Mouse (Mus musculus): ENCODE results near the gene Gm11549. TPM values are rescaled to one million over a fixed set of nuclear protein-coding genes. Genes with fewer than 3 reads are reported as not detected.

Gm11549 gene
- polyA plus RNA-seq, 2 experiments from 2014 or later, result not detected

DNA sequence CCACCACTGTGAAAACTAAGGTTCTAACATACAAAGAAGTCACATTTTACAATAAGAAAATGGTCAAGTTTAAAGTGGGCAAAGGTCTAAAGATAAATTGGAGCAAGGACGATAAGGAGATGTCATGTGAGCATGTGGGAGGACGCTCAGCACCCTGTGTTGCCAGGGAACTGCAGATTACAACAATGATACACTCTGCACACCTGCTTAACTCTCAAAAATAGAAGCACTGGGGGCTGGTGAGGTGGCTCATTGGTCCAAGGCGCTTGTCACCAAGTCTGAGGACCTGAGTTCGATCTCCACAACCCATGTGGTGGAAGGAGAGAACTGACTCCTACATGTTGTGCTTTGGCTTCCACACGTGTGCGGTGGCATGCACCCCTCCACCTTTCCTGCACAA is 10.1 kb downstream of the Gm11549 start:
- ATAC-seq, result no peak

DNA sequence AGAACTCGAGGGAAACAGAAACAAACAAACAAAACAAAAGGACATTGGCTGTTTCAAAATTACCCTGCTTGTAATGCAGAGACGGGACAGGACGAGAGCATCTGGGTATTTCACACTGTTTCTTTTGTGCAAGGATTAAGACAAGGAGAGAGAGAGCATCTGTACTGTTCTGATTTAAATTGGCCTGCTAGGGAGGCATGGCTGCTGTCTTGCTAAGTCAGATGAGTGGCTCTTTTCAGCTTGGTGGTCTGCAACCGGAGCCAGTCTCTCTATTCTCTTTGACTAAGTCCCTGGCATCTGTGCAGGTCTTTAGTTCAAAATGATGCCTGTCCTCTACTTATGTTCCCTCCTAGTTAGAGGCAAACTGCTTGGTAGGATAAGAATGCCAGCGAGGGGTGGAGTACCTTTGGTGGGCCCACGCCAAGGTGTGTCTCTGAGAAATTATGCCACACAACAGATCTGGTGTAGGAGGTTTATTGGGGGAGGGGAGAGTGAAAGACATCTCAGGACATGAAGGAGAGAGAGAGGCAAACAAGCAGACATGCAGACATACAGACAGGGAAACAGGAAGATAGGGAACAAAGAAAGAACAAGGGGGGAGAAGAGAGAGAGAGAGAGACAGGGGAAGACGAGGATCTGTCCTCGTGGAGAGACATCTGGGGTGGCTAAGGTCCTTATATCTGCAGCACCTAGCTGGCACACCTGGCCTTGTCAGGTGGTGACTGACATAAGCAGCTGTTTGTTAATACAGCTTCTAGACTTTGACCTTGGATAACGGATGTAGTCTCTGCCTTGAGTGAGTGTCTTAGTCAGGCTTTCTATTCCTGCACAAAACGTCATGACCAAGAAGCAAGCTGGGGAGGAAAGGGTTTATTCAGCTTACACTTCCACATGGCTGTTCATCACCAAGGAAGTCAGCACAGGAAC is 15.5 kb downstream of the Gm11549 start:
- ATAC-seq, result no peak

DNA sequence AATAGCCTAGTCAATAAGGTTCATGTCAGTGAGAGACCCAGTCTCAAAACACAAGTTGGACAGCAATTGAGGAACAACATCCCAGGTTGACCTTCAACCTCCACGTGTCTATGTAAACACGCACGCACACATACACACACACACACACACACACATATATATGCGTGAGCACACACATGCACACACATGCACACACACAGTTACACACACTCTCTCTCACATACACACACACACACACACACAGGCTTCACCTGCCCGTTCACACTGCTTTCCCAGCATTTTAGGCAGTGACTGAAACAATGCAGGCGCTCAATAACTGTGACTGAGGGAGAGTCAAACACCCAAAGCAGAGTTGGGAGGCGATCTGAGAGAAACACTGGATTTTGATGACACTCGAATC is 16.3 kb downstream of the Gm11549 start:
- ATAC-seq, result no peak

DNA sequence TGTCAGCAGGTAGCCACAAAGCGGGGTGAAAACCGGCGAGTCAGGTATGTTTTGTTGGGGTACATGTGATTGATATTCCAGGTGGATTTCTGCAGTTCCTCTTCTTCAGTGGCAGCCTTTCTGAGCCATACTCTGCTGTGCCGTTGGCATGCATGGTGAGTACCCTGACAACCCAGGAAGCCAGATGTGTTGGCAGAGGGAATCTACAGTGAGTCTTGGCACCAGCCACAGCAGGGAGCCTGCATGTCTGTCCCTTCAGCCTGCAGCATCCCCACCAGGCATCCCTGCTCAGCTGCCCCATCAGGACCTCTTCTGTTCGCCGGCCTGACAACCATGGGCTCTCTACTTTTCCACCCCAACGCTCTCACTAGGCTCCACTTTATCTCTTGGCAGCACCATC is 20.1 kb downstream of the Gm11549 start:
- ATAC-seq, result no peak

DNA sequence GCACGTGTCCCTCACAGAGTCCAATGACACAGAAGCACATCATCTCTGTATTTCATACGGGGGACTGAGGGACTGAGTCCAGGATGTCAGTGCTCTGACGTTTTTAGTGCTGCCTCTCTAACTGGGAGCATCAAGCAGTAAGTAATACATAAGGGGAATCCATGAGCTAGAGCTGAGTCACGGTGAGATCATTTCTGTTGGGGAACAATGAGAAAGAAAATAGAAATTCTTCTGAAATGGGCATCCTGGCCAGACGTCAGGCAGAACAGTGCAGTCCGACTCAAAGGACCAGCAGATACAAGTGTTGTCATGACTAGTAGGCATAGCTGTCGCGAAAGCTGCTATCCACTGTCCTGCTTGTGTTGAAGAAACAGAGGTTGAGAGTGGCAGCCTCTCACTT is 20.6 kb downstream of the Gm11549 start:
- ATAC-seq, result no peak

DNA sequence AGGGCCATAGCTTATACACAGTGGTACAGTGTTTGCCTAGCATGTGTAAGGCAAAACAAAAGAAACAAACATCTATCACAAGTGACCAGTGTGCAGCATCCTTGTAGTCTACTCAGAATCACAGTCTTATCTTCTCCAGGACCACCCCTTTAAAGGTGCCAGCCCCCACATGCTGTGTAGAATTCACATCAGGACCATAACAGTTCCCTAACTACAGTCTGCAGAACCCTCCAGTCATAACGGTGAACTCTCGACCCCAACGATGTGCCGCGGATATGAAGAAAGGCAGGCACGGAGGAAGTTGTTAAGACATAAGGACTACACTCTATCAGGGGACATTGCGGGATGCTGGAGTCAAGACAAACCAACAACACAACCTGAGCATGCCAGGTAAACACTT is 22.2 kb downstream of the Gm11549 start:
- ATAC-seq, result no peak

DNA sequence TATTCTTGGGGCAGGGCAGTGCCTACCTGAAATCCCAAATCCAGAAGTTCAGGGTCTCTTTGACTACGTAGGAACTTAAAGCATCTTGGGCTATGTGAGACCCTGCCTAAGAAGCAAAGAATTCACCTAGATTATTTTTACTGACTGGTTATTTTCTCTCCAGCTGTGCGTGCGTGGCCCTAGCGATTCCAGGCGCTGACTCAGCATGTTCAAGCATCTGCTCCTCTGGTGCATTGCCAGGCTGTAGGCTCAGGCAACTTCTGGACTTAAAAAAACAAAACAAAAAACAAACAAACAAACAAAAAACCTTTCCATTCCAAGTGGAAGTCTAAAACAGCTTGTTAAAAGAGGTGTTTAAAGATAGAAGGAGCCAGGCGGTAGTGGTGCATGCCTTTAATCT is 23.4 kb downstream of the Gm11549 start:
- ATAC-seq, result no peak

DNA sequence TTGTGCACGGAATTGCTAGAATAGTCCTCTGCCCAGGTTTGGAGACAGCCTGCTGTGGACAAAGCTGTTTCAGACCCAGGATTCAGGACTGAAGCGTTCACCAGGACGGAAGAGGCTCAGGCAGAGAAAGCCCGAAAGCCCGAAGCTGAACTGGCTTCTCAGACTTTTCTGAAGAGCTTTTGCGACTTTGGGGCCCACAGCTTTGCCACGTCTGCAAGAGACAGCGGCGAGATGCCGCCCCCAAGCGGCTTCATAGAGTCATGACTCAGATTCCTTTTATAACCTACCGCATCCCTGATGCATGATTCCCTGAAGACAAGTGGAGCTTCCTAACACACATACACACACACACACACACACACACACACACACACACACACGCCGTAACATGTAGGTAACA is 24.9 kb downstream of the Gm11549 start:
- peak; percentile 74 for ATAC-seq

DNA sequence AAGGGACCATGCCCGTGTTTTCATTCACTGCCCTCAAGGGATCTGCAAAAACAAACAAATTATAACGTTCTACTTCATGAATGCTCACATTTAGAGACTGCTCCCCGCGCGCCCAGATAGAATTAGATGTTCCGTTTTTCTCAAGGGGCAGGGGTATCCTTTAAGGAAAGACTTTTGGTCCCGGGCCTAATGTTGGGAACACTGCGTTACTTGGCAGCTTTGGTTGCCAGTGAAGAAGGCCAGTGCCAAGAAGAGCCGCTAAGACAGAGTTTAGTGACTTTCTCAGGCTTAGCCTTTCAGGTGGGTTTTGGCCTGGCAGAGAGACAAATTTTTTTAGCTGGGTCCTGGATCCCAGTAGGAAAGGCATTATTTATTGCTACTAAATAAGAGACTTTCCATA is 25.3 kb downstream of the Gm11549 start:
- ATAC-seq, result no peak

DNA sequence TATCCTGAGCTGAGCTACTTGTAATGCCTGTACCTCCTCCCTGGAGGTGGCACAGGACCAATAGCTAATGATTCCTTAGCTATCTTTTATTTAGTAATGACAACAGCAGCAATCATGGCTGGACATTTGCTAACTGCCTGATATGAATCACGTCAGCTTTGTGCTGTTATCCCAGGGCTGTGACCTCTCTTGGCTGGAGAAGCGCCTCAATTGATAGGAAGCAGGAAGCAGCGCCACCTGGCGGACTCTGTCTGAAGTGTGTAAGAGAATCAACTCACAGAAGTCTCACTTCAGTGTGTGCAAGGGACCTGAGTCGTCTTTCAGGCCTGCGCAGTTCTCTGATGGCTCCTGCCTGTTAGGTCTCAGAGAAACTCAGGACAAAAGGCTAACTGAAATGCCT is 26.2 kb downstream of the Gm11549 start:
- peak; percentile 86 for ATAC-seq

DNA sequence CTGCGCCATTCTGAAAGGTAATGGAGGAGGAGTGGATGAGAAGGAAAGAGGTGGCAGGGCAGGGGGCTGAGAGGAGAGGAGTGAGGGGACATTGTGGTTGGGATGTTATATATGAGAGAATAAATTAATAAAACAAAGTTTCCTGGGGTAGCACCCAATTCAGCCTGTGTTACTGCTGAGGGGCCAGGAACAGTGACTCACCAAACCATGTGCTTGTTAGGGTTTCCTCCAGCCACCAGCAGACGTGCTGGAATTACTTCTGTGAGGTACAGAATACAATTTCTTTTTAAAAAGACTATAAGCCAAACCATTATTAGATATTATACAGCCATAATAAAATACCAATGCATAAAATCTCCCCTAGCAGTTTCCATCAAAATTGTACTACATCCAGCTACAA is 27.0 kb downstream of the Gm11549 start:
- no peak for ATAC-seq

DNA sequence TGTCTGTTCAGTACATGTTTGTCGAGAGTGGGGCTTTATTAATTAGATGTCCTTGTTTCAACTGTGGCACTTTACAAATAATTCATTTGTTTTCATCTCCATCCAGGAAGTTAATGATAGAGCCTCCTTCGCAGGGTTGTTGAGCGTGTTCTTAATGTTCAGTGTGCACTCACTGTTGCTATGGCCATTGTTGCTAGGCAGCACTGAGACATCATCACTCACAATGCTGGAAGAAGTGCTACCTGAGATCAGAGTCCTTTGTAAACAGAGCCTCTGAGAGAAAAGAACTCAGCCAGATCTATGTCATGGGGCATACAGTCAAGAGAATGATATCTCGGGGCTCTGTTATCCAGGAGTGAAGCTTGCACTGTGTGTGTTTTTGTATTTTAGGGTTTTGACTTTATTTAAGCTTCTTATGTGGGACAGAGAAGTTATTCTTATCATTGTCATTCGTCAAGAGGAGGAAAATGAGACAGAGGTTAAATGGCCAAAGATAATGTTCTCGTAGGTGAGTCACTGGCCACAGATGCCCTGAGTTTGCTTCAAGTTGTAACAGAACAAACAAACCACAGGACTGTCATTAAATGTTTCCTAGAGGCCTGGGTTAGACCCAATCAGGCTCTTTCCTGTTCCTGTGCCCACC is 27.9 kb downstream of the Gm11549 start:
- ATAC-seq, result no peak

DNA sequence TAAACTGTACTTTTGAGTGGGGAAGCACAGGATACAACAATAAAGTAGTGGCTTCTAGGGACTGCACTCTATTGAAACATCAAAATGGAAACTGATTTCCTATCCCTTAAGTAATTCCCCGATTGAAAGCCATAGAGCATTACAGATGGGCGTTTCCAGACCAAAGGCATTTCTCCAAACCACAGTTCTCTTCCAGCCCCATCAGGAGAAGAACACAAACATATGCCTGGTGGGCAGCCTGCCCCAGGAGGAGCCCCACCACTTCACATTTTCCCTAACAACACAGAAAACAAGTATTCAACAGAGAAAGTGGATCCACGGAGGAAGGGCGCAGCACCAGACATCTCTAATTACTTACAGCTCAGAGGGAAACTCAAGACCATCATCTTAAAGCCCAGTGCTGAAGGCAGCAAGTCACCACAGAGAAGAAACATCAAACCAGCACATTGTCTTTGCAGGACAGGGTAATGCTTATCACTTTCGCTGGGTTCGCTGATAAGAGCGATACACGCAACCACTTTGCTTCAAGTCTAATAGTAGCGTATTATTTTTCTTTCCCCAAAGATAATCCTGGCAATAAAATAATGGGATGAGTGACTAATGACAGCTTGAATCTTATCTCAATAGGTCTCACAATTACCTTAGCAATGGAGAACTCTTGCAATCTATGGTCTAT is 28.8 kb downstream of the Gm11549 start:
- ATAC-seq, result no peak

DNA sequence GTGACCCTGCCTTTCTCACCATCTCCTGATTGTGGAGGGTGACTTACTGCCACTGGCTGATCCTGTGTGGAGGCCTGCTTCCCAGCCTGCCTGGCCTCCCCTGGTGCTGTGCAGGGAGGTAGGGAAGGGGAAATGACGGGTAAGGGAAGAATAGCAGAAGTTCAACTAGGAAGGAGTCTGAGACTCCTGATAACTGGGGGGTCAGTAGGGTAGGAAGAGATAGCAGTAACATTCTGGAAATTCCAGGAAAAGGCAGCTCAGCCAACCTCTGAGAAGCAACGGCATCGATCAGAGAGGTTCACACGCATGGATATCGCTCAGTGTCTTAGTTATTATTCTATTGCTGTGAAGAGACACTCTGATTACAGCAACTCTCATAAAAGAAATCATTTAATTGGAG is 30.1 kb downstream of the Gm11549 start:
- no peak for ATAC-seq

DNA sequence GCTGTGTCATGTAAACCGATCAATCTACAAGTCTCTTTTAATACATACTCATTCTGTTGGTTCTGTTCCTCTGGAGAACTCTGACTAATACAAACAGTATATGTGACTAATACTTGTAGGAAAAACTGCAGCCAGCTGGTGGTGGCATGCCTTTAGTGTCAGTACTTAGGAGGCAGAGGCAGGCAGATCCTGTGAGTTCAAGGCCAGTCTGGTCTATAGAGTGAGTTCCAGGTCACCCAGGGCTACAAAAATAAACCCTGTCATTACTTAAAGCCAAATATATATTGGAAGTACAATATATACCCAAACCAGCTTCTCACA is 32.1 kb downstream of the Gm11549 start:
- ATAC-seq, result no peak

DNA sequence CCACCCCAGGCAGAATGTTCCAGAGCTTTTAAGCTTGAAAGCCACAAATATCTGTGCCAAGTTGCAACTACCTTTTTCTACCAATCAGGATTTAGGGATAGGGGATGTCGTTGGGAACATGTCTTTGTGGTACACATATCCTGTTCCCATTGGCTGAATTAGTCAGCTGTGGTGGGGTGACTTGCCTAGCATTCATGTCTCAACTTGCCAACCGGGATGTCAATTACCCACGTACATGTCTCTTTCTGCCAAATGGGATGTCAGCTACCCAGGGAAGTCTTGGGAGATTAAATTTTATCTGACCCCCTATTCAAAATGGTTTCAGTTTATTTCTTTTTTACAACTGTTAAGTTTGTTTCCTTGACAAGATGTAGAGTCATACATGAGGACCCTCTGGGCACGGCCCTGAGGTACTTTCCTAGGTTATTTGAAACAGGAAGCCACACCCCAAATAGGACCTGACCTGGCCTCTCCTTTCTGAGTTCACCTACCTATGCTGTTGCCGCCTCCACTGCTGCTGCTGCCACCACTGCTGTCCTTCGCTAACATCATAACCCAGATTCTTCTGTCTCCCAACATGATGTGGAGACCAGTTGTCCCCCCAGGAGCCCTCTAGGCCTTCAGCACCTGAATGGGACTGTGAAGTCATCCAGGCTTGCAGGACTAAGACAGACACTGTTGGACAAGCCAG is 32.6 kb downstream of the Gm11549 start:
- ATAC-seq, result no peak

DNA sequence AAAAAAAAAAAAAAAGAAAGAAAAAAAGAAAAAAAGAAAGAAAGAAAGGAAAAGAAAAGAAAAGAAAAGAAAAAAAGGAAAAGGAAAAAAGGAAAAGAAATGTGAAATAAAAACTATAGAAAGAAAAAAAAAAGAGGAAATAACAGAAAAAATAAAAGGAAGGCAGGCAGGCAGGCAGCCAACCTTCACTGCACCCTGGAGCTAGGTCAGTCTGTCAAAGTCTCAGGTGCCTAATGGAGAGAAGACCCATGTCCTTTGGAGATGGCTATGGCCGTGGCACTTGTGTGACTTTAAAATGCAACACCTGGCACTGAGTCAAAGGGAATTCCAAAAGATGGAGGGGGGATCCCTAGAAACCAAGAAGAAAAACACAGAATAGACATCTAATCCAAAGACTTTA is 33.2 kb downstream of the Gm11549 start:
- ATAC-seq, result no peak

DNA sequence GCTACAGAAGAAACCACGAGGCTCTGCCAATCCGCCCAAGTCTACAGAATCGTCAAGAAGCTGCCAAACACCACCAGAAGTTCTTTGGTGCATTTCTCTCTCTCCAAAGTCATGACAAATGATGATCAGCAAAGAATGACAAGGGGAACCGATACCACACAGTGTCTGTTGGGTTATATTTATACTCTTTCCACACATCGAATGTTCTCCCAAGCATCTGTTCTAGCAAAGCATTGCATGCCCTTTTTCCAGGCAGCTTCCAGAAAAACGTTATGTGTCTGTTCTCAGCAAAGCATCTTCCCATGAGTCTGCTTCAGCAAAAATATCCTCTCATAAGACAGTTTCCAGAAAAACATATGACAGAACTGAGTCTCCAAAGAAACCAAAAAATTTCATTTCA is 34.7 kb downstream of the Gm11549 start:
- no peak for ATAC-seq

DNA sequence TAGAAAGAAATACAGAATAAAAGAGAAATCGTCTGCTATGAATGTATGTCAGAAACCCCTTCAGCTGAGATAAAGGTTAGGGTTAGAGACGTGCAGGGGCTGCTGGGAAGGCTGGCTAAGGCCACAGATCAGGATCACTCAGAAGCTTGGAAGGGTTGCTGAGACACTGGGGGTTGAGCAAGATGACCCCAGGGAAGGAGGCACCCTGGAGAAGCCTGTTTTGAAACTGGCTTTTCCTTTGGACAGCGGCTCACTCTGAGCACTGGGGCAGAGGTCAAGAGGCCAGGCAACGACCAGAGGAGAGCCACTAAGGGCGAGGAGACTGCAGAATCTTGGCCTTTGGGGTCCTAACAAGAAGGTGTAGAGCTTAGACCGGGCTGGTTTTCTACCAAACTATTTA is 35.4 kb downstream of the Gm11549 start:
- no peak for ATAC-seq

DNA sequence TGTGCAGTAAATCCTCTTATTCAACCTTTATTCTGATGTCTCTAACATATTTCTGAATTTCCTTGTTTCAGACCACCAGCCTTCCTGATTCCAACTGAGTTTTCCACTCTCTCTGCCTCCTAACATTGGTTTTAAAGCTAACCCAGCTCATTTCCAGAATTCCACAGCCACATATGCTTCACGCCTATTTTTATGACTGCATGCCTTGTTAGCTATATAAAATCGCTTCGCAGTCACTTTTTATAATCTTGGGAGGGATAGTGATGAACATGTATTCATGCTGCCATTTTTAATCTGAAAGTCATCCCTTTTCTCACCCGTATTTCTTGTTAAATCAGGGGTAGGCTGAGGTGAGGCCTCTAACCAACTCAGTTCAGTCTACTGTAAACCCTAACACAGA is 37.3 kb downstream of the Gm11549 start:
- no peak for ATAC-seq

DNA sequence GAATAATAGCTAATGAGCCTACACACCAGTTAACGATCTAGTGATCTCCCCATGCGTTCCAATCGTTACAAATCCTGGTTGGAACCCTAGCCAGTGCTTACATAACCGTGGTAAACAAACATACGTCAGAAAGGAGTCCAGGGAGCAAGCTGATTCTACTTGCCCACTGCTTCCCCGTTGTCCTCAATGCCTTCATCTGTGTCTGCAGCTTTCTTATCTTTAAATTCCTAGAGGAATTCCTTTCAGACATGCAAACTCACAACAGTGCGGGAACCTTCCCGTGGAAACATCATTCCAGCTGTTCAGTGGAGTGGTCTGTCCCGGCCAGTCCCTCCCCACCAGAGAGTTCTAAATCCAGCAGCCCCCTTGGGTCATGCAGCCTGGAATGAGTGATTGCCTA is 38.7 kb downstream of the Gm11549 start:
- no peak for ATAC-seq

DNA sequence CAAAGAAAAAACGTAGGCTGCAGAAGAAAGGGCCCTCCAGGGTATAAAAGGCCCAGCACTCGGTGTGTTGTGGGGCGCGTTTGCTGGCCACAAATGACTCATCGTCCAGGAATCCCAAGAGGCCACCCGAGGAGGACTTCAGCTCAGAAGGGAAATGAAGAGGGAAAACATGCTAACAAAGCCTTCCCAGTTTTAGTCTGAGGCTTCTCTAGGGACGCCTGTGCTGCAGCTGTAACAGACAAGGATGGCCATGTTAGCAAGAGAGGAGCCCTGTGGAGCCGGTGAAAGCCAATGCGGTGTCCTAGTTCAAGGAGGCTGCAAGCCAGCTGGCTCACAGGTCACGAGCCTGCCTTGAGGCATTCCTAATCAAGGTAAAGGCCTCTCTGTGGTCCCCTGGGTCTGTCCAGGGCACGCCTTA is 39.8 kb downstream of the Gm11549 start:
- no peak for ATAC-seq

DNA sequence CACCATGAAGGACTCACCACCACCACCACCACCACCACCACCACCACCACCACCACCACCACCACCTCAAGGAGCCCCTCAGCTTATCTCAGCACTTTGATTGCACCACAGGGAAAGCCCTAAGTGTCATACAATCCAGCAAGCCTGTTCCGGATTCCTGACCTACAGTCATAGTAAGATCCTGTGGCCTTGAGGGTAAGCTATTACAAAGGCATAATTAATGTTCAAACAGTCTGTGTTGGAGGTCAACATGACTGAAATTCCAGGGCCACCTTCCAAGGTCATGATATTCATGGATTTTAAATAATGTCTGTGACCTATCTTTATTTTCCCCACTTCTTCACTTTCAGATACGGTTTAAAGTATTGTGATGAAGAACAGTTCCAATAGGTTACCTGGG is 41.1 kb downstream of the Gm11549 start:
- ATAC-seq, result no peak
